Mouse (Mus musculus) heart, postnatal 0 days (tissue): ENCODE data around the gene Gp9.

ENCODE experiments used
- CTCF ChIP-seq: IDR thresholded peaks from 2 replicates; pipeline ENCODE4 v1.5.1; 2016; ENCODE audit warnings: antibody characterized with exemption, control low read depth, low read depth
- EP300 ChIP-seq: IDR thresholded peaks from 2 replicates; pipeline ENCODE4 v1.6.1; 2016; ENCODE audit warnings: antibody characterized with exemption, low read depth

- TF ChIP-seq CTCF = no peak
- TF ChIP-seq EP300 = no peak
These were observed 16.1 kb downstream of the Gp9 start for GRCm38 (mm10) chr6:87793821-87794510.
